Mouse (Mus musculus) stomach, postnatal 0 days (tissue): ENCODE results near the gene Ptov1. TPM values are rescaled to one million over a fixed set of nuclear protein-coding genes. Genes with fewer than 3 reads are reported as not detected.
"Not testable (repeated sequence)": the region's sequence is repeated elsewhere in the genome, so short reads cannot be mapped to it uniquely, and the experiment has no call there.

Source experiments
- ATAC-seq: fragments of 200-750 bp; cut with Nextera tagmentation; 2 replicates; pipeline ENCODE4 v1.8.0; 2017; ENCODE audit not compliant: low FRiP score, low TSS enrichment
- DNase-seq: peaks from one replicate; pipeline ENCODE4 v3.0.0-alpha.2; 2016; ENCODE audit warnings: low spot score
- H3K27ac ChIP-seq: fragments of 300-500 bp; sonication (generic); replicated peaks from 2 replicates; pipeline ENCODE4 v1.5.1; 2014; ENCODE audit warnings: mild to moderate bottlenecking, control low read depth
- H3K27me3 ChIP-seq: fragments of 300-500 bp; sonication (generic); 2 replicates; pipeline ENCODE4 v1.6.1; 2014; ENCODE audit warnings: low read length; ENCODE audit not compliant: control insufficient read depth, insufficient read depth
- H3K36me3 ChIP-seq: fragments of 300-500 bp; sonication (generic); 2 replicates; pipeline ENCODE4 v1.6.1; 2014; ENCODE audit warnings: low read length, mixed read lengths; ENCODE audit not compliant: control insufficient read depth, insufficient read depth
- H3K4me1 ChIP-seq: fragments of 300-500 bp; sonication (generic); replicated peaks from 2 replicates; pipeline ENCODE4 v1.6.1; 2014; ENCODE audit warnings: antibody characterized with exemption; ENCODE audit not compliant: control insufficient read depth, insufficient read depth
- H3K4me2 ChIP-seq: fragments of 300-500 bp; sonication (generic); replicated peaks from 2 replicates; pipeline ENCODE4 v1.6.1; 2014; ENCODE audit warnings: low read depth, mild to moderate bottlenecking, control low read depth, moderate library complexity
- H3K4me3 ChIP-seq: fragments of 300-500 bp; sonication (generic); 2 replicates; pipeline ENCODE4 v1.5.1; 2014; ENCODE audit warnings: low read depth, low read length, control low read depth
- H3K9ac ChIP-seq: fragments of 300-500 bp; sonication (generic); 2 replicates; pipeline ENCODE4 v1.6.1; 2014; ENCODE audit warnings: mild to moderate bottlenecking, low read length, control low read depth, mixed read lengths
- H3K9me3 ChIP-seq: fragments of 300-500 bp; sonication (generic); 2 replicates; pipeline ENCODE4 v1.6.1; 2016; ENCODE audit warnings: low read length; ENCODE audit not compliant: control insufficient read depth
- CTCF ChIP-seq: IDR thresholded peaks from 2 replicates; pipeline ENCODE4 v1.5.1; 2016; ENCODE audit warnings: antibody characterized with exemption, low read depth, mild to moderate bottlenecking, moderate library complexity
- EP300 ChIP-seq: optimal IDR thresholded peaks from 2 replicates; pipeline ENCODE3; 2016; ENCODE audit warnings: antibody characterized with exemption
- WGBS: fragments of 180-500 bp; shearing (Covaris S2); extraction: QIAGEN DNeasy Blood & Tissue Kit; methylation state at CpG from one replicate; pipeline ENCODE4 v1.1.7; 2014; 5-methylcytosine and 5-hydroxymethylcytosine counted together
- polyA plus RNA-seq: library from polyadenylated mRNA; unstranded; fragments of >200 nt; fragmentation: Nextera tagmentation; extraction: Ambion mirVana; gene quantifications from 2 replicates; pipeline ENCODE4 v1.2.1, GENCODE M21; 2015

Ptov1 gene
- polyA plus RNA-seq, 1 experiment from 2014 or later, result 159 TPM

- no peak overlapping the region for H3K27ac ChIP-seq
- H3K4me1 ChIP-seq, result peaks cover 6% of the 10 kb centered on the region
- no peaks in the 10 kb centered on the region for H3K9me3 ChIP-seq
- ATAC-seq (no peak), DNase-seq (no peak)
- H3K4me3 ChIP-seq, result no peak overlapping the region
- peaks cover 7% of the 10 kb centered on the region; the same call in 1 of the 2 replicates for H3K36me3 ChIP-seq
- no peak for TF ChIP-seq CTCF
- TF ChIP-seq EP300, result no peak
- 88% methylated on average over 7 of the region's 7 CpGs for WGBS
- no peaks in the 10 kb centered on the region for H3K27me3 ChIP-seq
- H3K4me2 ChIP-seq, result no peak overlapping the region
- H3K9ac ChIP-seq, result no peak overlapping the region
Measured at GRCm38 (mm10) chr7:44886964-44887363, 17.4 kb upstream of the Ptov1 start.

GRCm38 (mm10) chr7:44884637-44885036 lies 15.0 kb upstream of the Ptov1 start:
- no peaks in the 10 kb centered on the region for H3K27me3 ChIP-seq
- H3K9ac ChIP-seq, result no peak overlapping the region
- no peak overlapping the region for H3K4me2 ChIP-seq
- ATAC-seq (no peak), DNase-seq (no peak)
- peaks cover 2% of the 10 kb centered on the region; the same call in 1 of the 2 replicates for H3K4me1 ChIP-seq
- H3K27ac ChIP-seq, result no peak overlapping the region
- H3K9me3 ChIP-seq, result no peaks in the 10 kb centered on the region
- H3K4me3 ChIP-seq, result no peak overlapping the region
- 96% methylated on average over 5 of the region's 5 CpGs for WGBS
- peaks cover 22% of the 10 kb centered on the region for H3K36me3 ChIP-seq
- TF ChIP-seq EP300, result no peak
- no peak for TF ChIP-seq CTCF

- H3K4me2 ChIP-seq, result no peak overlapping the region
- H3K27ac ChIP-seq, result no peak overlapping the region
- no peak for ATAC-seq
- H3K9ac ChIP-seq, result no peak overlapping the region
- no peaks in the 10 kb centered on the region for H3K4me1 ChIP-seq
- H3K9me3 ChIP-seq, result no peaks in the 10 kb centered on the region
- H3K4me3 ChIP-seq, result no peak overlapping the region
- no peak for TF ChIP-seq CTCF
- no peak for TF ChIP-seq EP300
- no peak for DNase-seq
- 88% methylated on average over 3 of the region's 3 CpGs for WGBS
- peaks cover 33% of the 10 kb centered on the region for H3K36me3 ChIP-seq
- H3K27me3 ChIP-seq, result no peaks in the 10 kb centered on the region
Measured at GRCm38 (mm10) chr7:44883036-44883435, 13.4 kb upstream of the Ptov1 start.

- Histone ChIP-seq H3K4me3 (no peak overlapping the region), H3K27me3 (no peaks in the 10 kb centered on the region), H3K4me1 (no peaks in the 10 kb centered on the region), H3K27ac (no peak overlapping the region), H3K9me3 (no peaks in the 10 kb centered on the region), H3K9ac (no peak overlapping the region), H3K4me2 (no peak overlapping the region), H3K36me3 (peaks cover 33% of the 10 kb centered on the region)
- WGBS, result 87% methylated on average over 14 of the region's 14 CpGs
- ATAC-seq (no peak), DNase-seq (no peak)
- TF ChIP-seq CTCF (no peak), EP300 (no peak)
Measured at GRCm38 (mm10) chr7:44877833-44878232, 8.2 kb upstream of the Ptov1 start.

- DNase-seq, H3K4me2 ChIP-seq, H3K36me3 ChIP-seq, H3K9me3 ChIP-seq, ATAC-seq, H3K4me3 ChIP-seq, H3K27ac ChIP-seq, H3K9ac ChIP-seq, H3K27me3 ChIP-seq: not testable (repeated sequence)
- TF ChIP-seq CTCF, result peak; percentile 45
- 85% methylated on average over 2 of the region's 2 CpGs for WGBS
- H3K4me1 ChIP-seq, result peaks cover 11% of the 10 kb centered on the region
Measured at GRCm38 (mm10) chr7:44871774-44872173, 2.2 kb upstream of the Ptov1 start.

- no peak for TF ChIP-seq CTCF
- TF ChIP-seq EP300, result no peak
- no peak overlapping the region for H3K4me2 ChIP-seq
- 86% methylated on average over 1 of the region's 1 CpGs for WGBS
- no peak for ATAC-seq
- peaks cover 13% of the 10 kb centered on the region for H3K4me1 ChIP-seq
- DNase-seq, result no peak
- no peak overlapping the region for H3K9ac ChIP-seq
- no peak overlapping the region for H3K4me3 ChIP-seq
- no peaks in the 10 kb centered on the region for H3K9me3 ChIP-seq
- H3K27me3 ChIP-seq, result no peaks in the 10 kb centered on the region
- H3K27ac ChIP-seq, result no peak overlapping the region
- H3K36me3 ChIP-seq, result no peaks in the 10 kb centered on the region
Measured at GRCm38 (mm10) chr7:44871181-44871580, 1.6 kb upstream of the Ptov1 start.
